Mouse (Mus musculus) left cerebral cortex, postnatal 14 days (tissue): ENCODE measurements around the gene Abtb2. TPM values are rescaled to one million over a fixed set of nuclear protein-coding genes. Genes with fewer than 3 reads are reported as not detected.

Source experiments
- DNase-seq, 2 experiments: peaks; one replicate each; pipeline ENCODE4 v3.0.0; 2021 to 2022; ENCODE audit warnings: low spot score in 2 of 2, mixed read lengths in 1 of 2
- intact Hi-C: fragments of 180-260 bp; cut with DNase I; formaldehyde crosslinking; loops from one replicate; pipeline ENCODE4 v1.15.1; 2025
- total RNA-seq, 2 experiments: library from RNA; stranded (reverse); gene quantifications; 2 replicates each; pipeline ENCODE4 v1.2.3; 2021

The Abtb2 gene
- total RNA-seq, 2 experiments from 2014 or later = 13.4 to 13.7 TPM

GRCm38 (mm10) chr2:103676808-103677207 lies 110.7 kb downstream of the Abtb2 start:
- DNase-seq = no peak
- intact Hi-C loops = no loop called here

GRCm38 (mm10) chr2:103677614-103678369 lies 111.7 kb downstream of the Abtb2 start:
- no peak for DNase-seq

GRCm38 (mm10) chr2:103678433-103678832 lies 112.3 kb downstream of the Abtb2 start:
- intact Hi-C loops = no loop called here
- no peak for DNase-seq

More at GRCm38 (mm10) chr2:103677614-103678369, 111.7 kb downstream of the Abtb2 start:
- intact Hi-C loops = no loop called here

- intact Hi-C loops = no loop called here
- DNase-seq = no peak
These were observed 114.4 kb downstream of the Abtb2 start for GRCm38 (mm10) chr2:103680364-103681110.

- no peak for DNase-seq
These were observed 115.0 kb downstream of the Abtb2 start for GRCm38 (mm10) chr2:103681149-103681548.

GRCm38 (mm10) chr2:103682261-103682722 lies 116.2 kb downstream of the Abtb2 start:
- DNase-seq = no peak
- intact Hi-C loops = no loop called here

More at GRCm38 (mm10) chr2:103681149-103681548, 115.0 kb downstream of the Abtb2 start:
- intact Hi-C loops = no loop called here

- intact Hi-C loops = no loop called here
- peak in 1 of 2 experiments; percentile 35 for DNase-seq
These were observed 116.9 kb downstream of the Abtb2 start for GRCm38 (mm10) chr2:103682927-103683442.

- intact Hi-C loops = loop anchor here (2.0 kb wide), 1 partner anchor 32 kb away; no protein-coding TSS in a partner anchor
- DNase-seq = no peak
These were observed 118.3 kb downstream of the Abtb2 start for GRCm38 (mm10) chr2:103684431-103684830.

- no peak for DNase-seq
- intact Hi-C loops = loop anchor here (2.0 kb wide), 1 partner anchor 32 kb away; no protein-coding TSS in a partner anchor
These were observed 118.9 kb downstream of the Abtb2 start for GRCm38 (mm10) chr2:103684926-103685577.

GRCm38 (mm10) chr2:103685581-103685980 lies 119.5 kb downstream of the Abtb2 start:
- intact Hi-C loops = loop anchor here (2.0 kb wide), 1 partner anchor 33 kb away; no protein-coding TSS in a partner anchor
- no peak for DNase-seq

GRCm38 (mm10) chr2:103687143-103687542 lies 121.0 kb downstream of the Abtb2 start:
- intact Hi-C loops = no loop called here

GRCm38 (mm10) chr2:103687888-103688287 lies 121.8 kb downstream of the Abtb2 start:
- intact Hi-C loops = no loop called here
- no peak for DNase-seq

More at GRCm38 (mm10) chr2:103687143-103687542, 121.0 kb downstream of the Abtb2 start:
- DNase-seq = no peak

- intact Hi-C loops = no loop called here
These were observed 124.3 kb downstream of the Abtb2 start for GRCm38 (mm10) chr2:103690425-103690824.

GRCm38 (mm10) chr2:103690828-103691227 lies 124.7 kb downstream of the Abtb2 start:
- intact Hi-C loops = no loop called here
- no peak for DNase-seq

More at GRCm38 (mm10) chr2:103690425-103690824, 124.3 kb downstream of the Abtb2 start:
- DNase-seq = peak in 1 of 2 experiments; percentile 34

- no peak for DNase-seq
- intact Hi-C loops = no loop called here
These were observed 125.2 kb downstream of the Abtb2 start for GRCm38 (mm10) chr2:103691278-103691677.

- DNase-seq = no peak
- intact Hi-C loops = no loop called here
These were observed 126.7 kb downstream of the Abtb2 start for GRCm38 (mm10) chr2:103692810-103693209.

- intact Hi-C loops = no loop called here
- DNase-seq = no peak
These were observed 128.9 kb downstream of the Abtb2 start for GRCm38 (mm10) chr2:103694777-103695563.

GRCm38 (mm10) chr2:103696177-103696576 lies 130.1 kb downstream of the Abtb2 start:
- DNase-seq = no peak
- intact Hi-C loops = no loop called here

GRCm38 (mm10) chr2:103700514-103700913 lies 134.4 kb downstream of the Abtb2 start:
- intact Hi-C loops = no loop called here

More at GRCm38 (mm10) chr2:103700514-103700913, 134.4 kb downstream of the Abtb2 start:
- no peak for DNase-seq
